Mouse (Mus musculus) neural tube, embryonic 11.5 days (tissue): ENCODE data around the gene 1700123O20Rik. TPM values are rescaled to one million over a fixed set of nuclear protein-coding genes. Genes with fewer than 3 reads are reported as not detected.
A peak's percentile ranks its signal among the peaks of the same experiment; 100 is the strongest.

Experiments
- ATAC-seq: fragments of 200-750 bp; cut with Nextera tagmentation; 2 replicates; pipeline ENCODE4 v1.8.0; 2017; ENCODE audit warnings: moderate number of reproducible peaks, mild to moderate bottlenecking, moderate TSS enrichment, moderate library complexity; ENCODE audit not compliant: insufficient read depth, low FRiP score, low TSS enrichment
- DNase-seq: peaks from one replicate; pipeline ENCODE4 v3.0.0-alpha.2; 2015; ENCODE audit warnings: low spot score
- H3K27ac ChIP-seq: fragments of 300-500 bp; sonication (generic); 2 replicates; pipeline ENCODE4 v1.5.1; 2014; ENCODE audit warnings: low read depth, mild to moderate bottlenecking, low read length
- H3K27me3 ChIP-seq: fragments of 300-500 bp; sonication (generic); 2 replicates; pipeline ENCODE4 v1.6.1; 2014; ENCODE audit warnings: mild to moderate bottlenecking, low read length, mixed read lengths; ENCODE audit not compliant: control insufficient read depth, insufficient read depth
- H3K36me3 ChIP-seq: fragments of 300-500 bp; sonication (generic); 2 replicates; pipeline ENCODE4 v1.6.1; 2014; ENCODE audit warnings: mild to moderate bottlenecking, low read length, moderate library complexity, mixed read lengths; ENCODE audit not compliant: control insufficient read depth, insufficient read depth
- H3K4me1 ChIP-seq: fragments of 300-500 bp; sonication (generic); 2 replicates; pipeline ENCODE4 v1.6.1; 2014; ENCODE audit warnings: low read length, mixed read lengths; ENCODE audit not compliant: control insufficient read depth, insufficient read depth
- H3K4me2 ChIP-seq: fragments of 300-500 bp; sonication (generic); 2 replicates; pipeline ENCODE4 v1.6.1; 2014; ENCODE audit warnings: low read depth, mild to moderate bottlenecking, moderate library complexity
- H3K4me3 ChIP-seq: fragments of 300-500 bp; sonication (generic); 2 replicates; pipeline ENCODE4 v1.5.1; 2014; ENCODE audit warnings: low read depth, low read length
- H3K9ac ChIP-seq: fragments of 300-500 bp; sonication (generic); 2 replicates; pipeline ENCODE4 v1.6.1; 2014; ENCODE audit warnings: mild to moderate bottlenecking, low read length
- H3K9me3 ChIP-seq: fragments of 300-500 bp; sonication (generic); 2 replicates; pipeline ENCODE4 v1.6.1; 2016; ENCODE audit warnings: low read length; ENCODE audit not compliant: control insufficient read depth
- WGBS: fragments of 180-500 bp; shearing (Covaris S2); extraction: QIAGEN DNeasy Blood & Tissue Kit; methylation state at CpG from one replicate; pipeline ENCODE4 v1.1.7; 2014; 5-methylcytosine and 5-hydroxymethylcytosine counted together
- polyA plus RNA-seq: library from polyadenylated mRNA; unstranded; fragments of >200 nt; fragmentation: Nextera tagmentation; extraction: Ambion mirVana; gene quantifications from 2 replicates; pipeline ENCODE4 v1.2.1, GENCODE M21; 2014

Gene 1700123O20Rik
- polyA plus RNA-seq, 1 experiment from 2014 or later: 103 TPM

- 97% methylated on average over 9 of the region's 9 CpGs for WGBS
These were observed 41.7 kb upstream of the 1700123O20Rik start for GRCm38 (mm10) chr14:54644294-54644693.

GRCm38 (mm10) chr14:54646455-54646854 lies 39.6 kb upstream of the 1700123O20Rik start:
- DNase-seq: no peak
- ATAC-seq: no peak
- Histone ChIP-seq H3K4me3 (no peak overlapping the region), H3K4me2 (no peak overlapping the region), H3K36me3 (peaks cover 55% of the 10 kb centered on the region), H3K4me1 (no peaks in the 10 kb centered on the region), H3K9me3 (no peaks in the 10 kb centered on the region), H3K9ac (no peak overlapping the region), H3K27me3 (no peaks in the 10 kb centered on the region), H3K27ac (no peak overlapping the region)
- WGBS: 96% methylated on average over 17 of the region's 17 CpGs

More at GRCm38 (mm10) chr14:54644294-54644693, 41.7 kb upstream of the 1700123O20Rik start:
- H3K9me3 ChIP-seq: no peaks in the 10 kb centered on the region
- H3K4me1 ChIP-seq: peaks cover 9% of the 10 kb centered on the region; the same call in 1 of the 2 replicates
- no peak overlapping the region for H3K9ac ChIP-seq
- no peaks in the 10 kb centered on the region for H3K27me3 ChIP-seq
- H3K36me3 ChIP-seq: peaks cover 39% of the 10 kb centered on the region
- H3K4me2 ChIP-seq: no peak overlapping the region
- no peak overlapping the region for H3K27ac ChIP-seq
- DNase-seq (no peak), ATAC-seq (no peak)
- no peak overlapping the region for H3K4me3 ChIP-seq

GRCm38 (mm10) chr14:54646898-54647636 lies 38.9 kb upstream of the 1700123O20Rik start:
- 95% methylated on average over 8 of the region's 8 CpGs for WGBS
- peaks cover 5% of the 10 kb centered on the region; the same call in 1 of the 2 replicates for H3K4me1 ChIP-seq
- H3K4me2 ChIP-seq: no peak overlapping the region
- H3K27me3 ChIP-seq: no peaks in the 10 kb centered on the region
- DNase-seq: no peak
- H3K27ac ChIP-seq: no peak overlapping the region
- no peaks in the 10 kb centered on the region for H3K9me3 ChIP-seq
- no peak for ATAC-seq
- H3K36me3 ChIP-seq: peaks cover 55% of the 10 kb centered on the region
- H3K4me3 ChIP-seq: no peak overlapping the region
- H3K9ac ChIP-seq: no peak overlapping the region

- H3K9ac ChIP-seq: no peak overlapping the region
- no peak overlapping the region for H3K4me3 ChIP-seq
- peaks cover 9% of the 10 kb centered on the region; the same call in 1 of the 2 replicates for H3K4me1 ChIP-seq
- ATAC-seq (no peak), DNase-seq (no peak)
- no peak overlapping the region for H3K4me2 ChIP-seq
- 86% methylated on average over 4 of the region's 4 CpGs for WGBS
- H3K27ac ChIP-seq: no peak overlapping the region
- H3K9me3 ChIP-seq: no peaks in the 10 kb centered on the region
- peaks cover 55% of the 10 kb centered on the region for H3K36me3 ChIP-seq
- no peaks in the 10 kb centered on the region for H3K27me3 ChIP-seq
These were observed 38.1 kb upstream of the 1700123O20Rik start for GRCm38 (mm10) chr14:54647900-54648299.

GRCm38 (mm10) chr14:54650621-54651454 lies 35.2 kb upstream of the 1700123O20Rik start:
- ATAC-seq (peak; percentile 11; the same call in 1 of the 2 replicates), DNase-seq (peak; percentile 88)
- Histone ChIP-seq H3K9me3 (no peaks in the 10 kb centered on the region), H3K4me2 (no peak overlapping the region), H3K27ac (no peak overlapping the region), H3K4me3 (no peak overlapping the region), H3K36me3 (peaks cover 33% of the 10 kb centered on the region), H3K27me3 (no peaks in the 10 kb centered on the region), H3K9ac (no peak overlapping the region), H3K4me1 (peaks cover 9% of the 10 kb centered on the region; the same call in 1 of the 2 replicates)
- 68% methylated on average over 23 of the region's 23 CpGs for WGBS

- Histone ChIP-seq H3K27ac (no peak overlapping the region), H3K9ac (no peak overlapping the region), H3K9me3 (no peaks in the 10 kb centered on the region), H3K4me2 (no peak overlapping the region; the same call in 1 of the 2 replicates), H3K27me3 (no peaks in the 10 kb centered on the region), H3K4me1 (peaks cover 9% of the 10 kb centered on the region; the same call in 1 of the 2 replicates), H3K4me3 (no peak overlapping the region), H3K36me3 (peaks cover 27% of the 10 kb centered on the region)
- DNase-seq (no peak), ATAC-seq (no peak)
- WGBS: 76% methylated on average over 4 of the region's 4 CpGs
These were observed 34.5 kb upstream of the 1700123O20Rik start for GRCm38 (mm10) chr14:54651556-54651955.

GRCm38 (mm10) chr14:54652787-54653186 lies 33.2 kb upstream of the 1700123O20Rik start:
- Histone ChIP-seq H3K4me1 (peaks cover 9% of the 10 kb centered on the region; the same call in 1 of the 2 replicates), H3K9ac (peak overlapping the region; percentile 70), H3K4me3 (peak overlapping the region; percentile 58), H3K27ac (no peak overlapping the region; the same call in 1 of the 2 replicates), H3K27me3 (no peaks in the 10 kb centered on the region), H3K4me2 (peak overlapping the region; percentile 69), H3K36me3 (peaks cover 27% of the 10 kb centered on the region), H3K9me3 (no peaks in the 10 kb centered on the region)
- ATAC-seq (peak; percentile 11; the same call in 1 of the 2 replicates), DNase-seq (no peak)
- 1% methylated on average over 6 of the region's 7 CpGs for WGBS

GRCm38 (mm10) chr14:54653496-54653895 lies 32.5 kb upstream of the 1700123O20Rik start:
- DNase-seq: peak; percentile 87
- peaks cover 9% of the 10 kb centered on the region; the same call in 1 of the 2 replicates for H3K4me1 ChIP-seq
- under 1% methylated on average over 12 of the region's 12 CpGs for WGBS
- ATAC-seq: peak; percentile 79
- H3K27ac ChIP-seq: no peak overlapping the region; the same call in 1 of the 2 replicates
- H3K36me3 ChIP-seq: peaks cover 25% of the 10 kb centered on the region
- peak overlapping the region; percentile 69 for H3K4me2 ChIP-seq
- H3K27me3 ChIP-seq: no peaks in the 10 kb centered on the region
- no peaks in the 10 kb centered on the region for H3K9me3 ChIP-seq
- H3K4me3 ChIP-seq: peak overlapping the region; percentile 58
- peak overlapping the region; percentile 70 for H3K9ac ChIP-seq
